Mouse (Mus musculus): ENCODE measurements at regions not wholly inside any gene's neighbourhood (a gene's known extent, or its start where the extent isn't known, plus 50 kb on each side); places are given as distances from the start of the nearest gene placed in this dataset.

- no peak for TF ChIP-seq ZC3H11A (IDR thresholded peaks at IDR 0.05; ENCODE audit: borderline replicate concordance, low read depth, low read length)
- TF ChIP-seq CHD2 (IDR thresholded peaks at IDR 0.05; ENCODE audit: low read depth, low read length), result no peak
- TF ChIP-seq HCFC1 (IDR thresholded peaks at IDR 0.05; ENCODE audit: borderline replicate concordance, insufficient read depth, low read length), result no peak
Measured at GRCm38 (mm10) chr8:128092826-128093225, 265.6 kb upstream of the Nrp1 start.

Data from ES-E14 (cell line).